Mouse (Mus musculus): ENCODE results near the gene Ythdf2. TPM values are rescaled to one million over a fixed set of nuclear protein-coding genes. Genes with fewer than 3 reads are reported as not detected.
A peak's percentile ranks its signal among the peaks of the same experiment; 100 is the strongest.

The Ythdf2 gene
- polyA plus RNA-seq, 1 experiment from 2014 or later, result 160 TPM

GRCm38 (mm10) chr4:132198771-132199170 is 13.3 kb downstream of the Ythdf2 start:
- Histone ChIP-seq H3K27me3 (no peaks in the 10 kb centered on the region), H3K36me3 (peaks cover 21% of the 10 kb centered on the region), H3K9ac (replicated peaks) (no peak overlapping the region), H3K27ac (replicated peaks) (no peak overlapping the region), H3K4me1 (peaks cover 48% of the 10 kb centered on the region), H3K4me2 (replicated peaks) (no peak overlapping the region), H3K4me3 (no peak overlapping the region), H3K9me3 (no peaks in the 10 kb centered on the region)
- no peak for ATAC-seq (replicated peaks)

- no peak overlapping the region for H3K4me2 ChIP-seq (replicated peaks)
- no peak for ATAC-seq (replicated peaks)
- no peaks in the 10 kb centered on the region for H3K27me3 ChIP-seq
- no peak overlapping the region for H3K9ac ChIP-seq (replicated peaks)
- no peak overlapping the region for H3K4me3 ChIP-seq
- H3K27ac ChIP-seq (replicated peaks), result no peak overlapping the region
- peaks cover 44% of the 10 kb centered on the region for H3K4me1 ChIP-seq
- H3K36me3 ChIP-seq, result peaks cover 19% of the 10 kb centered on the region
- H3K9me3 ChIP-seq, result no peaks in the 10 kb centered on the region
- WGBS, result 53% methylated on average over 4 of the region's 4 CpGs
These were observed 13.8 kb downstream of the Ythdf2 start for GRCm38 (mm10) chr4:132198285-132198712.

- Histone ChIP-seq H3K27ac (replicated peaks) (no peak overlapping the region), H3K36me3 (peaks cover 8% of the 10 kb centered on the region), H3K4me2 (replicated peaks) (no peak overlapping the region), H3K9me3 (no peaks in the 10 kb centered on the region), H3K4me3 (no peak overlapping the region), H3K4me1 (peaks cover 28% of the 10 kb centered on the region), H3K9ac (replicated peaks) (no peak overlapping the region), H3K27me3 (no peaks in the 10 kb centered on the region)
- WGBS, result 88% methylated on average over 3 of the region's 3 CpGs
- ATAC-seq (replicated peaks), result no peak
These were observed 17.1 kb downstream of the Ythdf2 start for GRCm38 (mm10) chr4:132194975-132195374.

- WGBS, result 99% methylated on average over 6 of the region's 6 CpGs
- ATAC-seq (replicated peaks), result no peak
- H3K36me3 ChIP-seq, result peaks cover 8% of the 10 kb centered on the region
- no peaks in the 10 kb centered on the region for H3K27me3 ChIP-seq
- H3K4me1 ChIP-seq, result peaks cover 22% of the 10 kb centered on the region
- no peak overlapping the region for H3K9ac ChIP-seq (replicated peaks)
- no peak overlapping the region for H3K4me3 ChIP-seq
- no peak overlapping the region for H3K4me2 ChIP-seq (replicated peaks)
- H3K9me3 ChIP-seq, result no peaks in the 10 kb centered on the region
- no peak overlapping the region for H3K27ac ChIP-seq (replicated peaks)
These were observed 17.7 kb downstream of the Ythdf2 start for GRCm38 (mm10) chr4:132194373-132194772.

GRCm38 (mm10) chr4:132187826-132188401 is 24.2 kb downstream of the Ythdf2 start:
- ATAC-seq (replicated peaks), result no peak
- Histone ChIP-seq H3K4me1 (0 out of 2 replicates have a peak, but pooled peaks cover 4% of the 10 kb centered on the region), H3K27ac (replicated peaks) (no peak overlapping the region), H3K4me3 (no peak overlapping the region), H3K9me3 (no peaks in the 10 kb centered on the region), H3K4me2 (replicated peaks) (no peak overlapping the region), H3K9ac (replicated peaks) (no peak overlapping the region), H3K36me3 (peaks cover 24% of the 10 kb centered on the region), H3K27me3 (no peaks in the 10 kb centered on the region)
- WGBS, result 93% methylated on average over 2 of the region's 2 CpGs

GRCm38 (mm10) chr4:132183162-132183561 is 28.9 kb downstream of the Ythdf2 start:
- Histone ChIP-seq H3K4me3 (no peak overlapping the region), H3K36me3 (peaks cover 34% of the 10 kb centered on the region), H3K9me3 (no peaks in the 10 kb centered on the region), H3K27ac (replicated peaks) (no peak overlapping the region), H3K4me1 (no peaks in the 10 kb centered on the region), H3K4me2 (replicated peaks) (no peak overlapping the region), H3K9ac (replicated peaks) (no peak overlapping the region), H3K27me3 (no peaks in the 10 kb centered on the region)
- 91% methylated on average over 3 of the region's 3 CpGs for WGBS
- no peak for ATAC-seq (replicated peaks)

- H3K9ac ChIP-seq (replicated peaks), result no peak overlapping the region
- H3K27me3 ChIP-seq, result no peaks in the 10 kb centered on the region
- H3K9me3 ChIP-seq, result no peaks in the 10 kb centered on the region
- WGBS, result 72% methylated on average over 22 of the region's 22 CpGs
- H3K4me3 ChIP-seq, result no peak overlapping the region
- H3K4me2 ChIP-seq (replicated peaks), result no peak overlapping the region
- H3K27ac ChIP-seq (replicated peaks), result no peak overlapping the region
- no peak for ATAC-seq (replicated peaks)
- H3K4me1 ChIP-seq, result no peaks in the 10 kb centered on the region
- H3K36me3 ChIP-seq, result peaks cover 34% of the 10 kb centered on the region
These were observed 30.1 kb downstream of the Ythdf2 start for GRCm38 (mm10) chr4:132181721-132182658.

- no peak for ATAC-seq (replicated peaks)
- Histone ChIP-seq H3K27ac (replicated peaks) (no peak overlapping the region), H3K9ac (replicated peaks) (no peak overlapping the region), H3K4me1 (no peaks in the 10 kb centered on the region), H3K9me3 (no peaks in the 10 kb centered on the region), H3K4me3 (no peak overlapping the region), H3K4me2 (replicated peaks) (no peak overlapping the region), H3K27me3 (no peaks in the 10 kb centered on the region), H3K36me3 (peaks cover 28% of the 10 kb centered on the region)
- WGBS, result 72% methylated on average over 9 of the region's 9 CpGs
These were observed 31.4 kb downstream of the Ythdf2 start for GRCm38 (mm10) chr4:132180710-132181109.

GRCm38 (mm10) chr4:132178630-132179059 is 33.5 kb downstream of the Ythdf2 start:
- no peak overlapping the region for H3K9ac ChIP-seq (replicated peaks)
- H3K9me3 ChIP-seq, result no peaks in the 10 kb centered on the region
- H3K4me3 ChIP-seq, result no peak overlapping the region

GRCm38 (mm10) chr4:132176474-132176873 is 35.6 kb downstream of the Ythdf2 start:
- H3K4me3 ChIP-seq, result no peak overlapping the region
- H3K36me3 ChIP-seq, result peaks cover 5% of the 10 kb centered on the region; the same call in 1 of the 2 replicates
- 46% methylated on average over 10 of the region's 10 CpGs for WGBS
- no peak overlapping the region for H3K9ac ChIP-seq (replicated peaks)
- no peaks in the 10 kb centered on the region for H3K4me1 ChIP-seq
- H3K27me3 ChIP-seq, result no peaks in the 10 kb centered on the region
- no peak for ATAC-seq (replicated peaks)
- H3K4me2 ChIP-seq (replicated peaks), result no peak overlapping the region
- no peaks in the 10 kb centered on the region for H3K9me3 ChIP-seq
- no peak overlapping the region for H3K27ac ChIP-seq (replicated peaks)

More at GRCm38 (mm10) chr4:132178630-132179059, 33.5 kb downstream of the Ythdf2 start:
- peak; percentile 87 for ATAC-seq (replicated peaks)
- no peak overlapping the region for H3K27ac ChIP-seq (replicated peaks)
- no peaks in the 10 kb centered on the region for H3K27me3 ChIP-seq
- H3K4me2 ChIP-seq (replicated peaks), result no peak overlapping the region
- H3K36me3 ChIP-seq, result peaks cover 13% of the 10 kb centered on the region; the same call in 1 of the 2 replicates
- H3K4me1 ChIP-seq, result no peaks in the 10 kb centered on the region
- 9% methylated on average over 10 of the region's 10 CpGs for WGBS

GRCm38 (mm10) chr4:132170891-132171290 is 41.2 kb downstream of the Ythdf2 start:
- Histone ChIP-seq H3K27me3 (no peaks in the 10 kb centered on the region), H3K4me2 (replicated peaks) (no peak overlapping the region), H3K9me3 (no peaks in the 10 kb centered on the region), H3K9ac (replicated peaks) (no peak overlapping the region), H3K4me1 (no peaks in the 10 kb centered on the region), H3K27ac (replicated peaks) (no peak overlapping the region), H3K4me3 (no peak overlapping the region), H3K36me3 (no peaks in the 10 kb centered on the region)
- no peak for ATAC-seq (replicated peaks)
- WGBS, result 26% methylated on average over 7 of the region's 7 CpGs

- H3K4me2 ChIP-seq (replicated peaks), result no peak overlapping the region
- no peak overlapping the region for H3K27ac ChIP-seq (replicated peaks)
- no peak overlapping the region for H3K9ac ChIP-seq (replicated peaks)
- H3K36me3 ChIP-seq, result no peaks in the 10 kb centered on the region
- no peaks in the 10 kb centered on the region for H3K27me3 ChIP-seq
- no peaks in the 10 kb centered on the region for H3K4me1 ChIP-seq
- no peak for ATAC-seq (replicated peaks)
- no peak overlapping the region for H3K4me3 ChIP-seq
- H3K9me3 ChIP-seq, result no peaks in the 10 kb centered on the region
- WGBS, result 90% methylated on average over 5 of the region's 5 CpGs
These were observed 42.3 kb downstream of the Ythdf2 start for GRCm38 (mm10) chr4:132169761-132170160.
